Mouse (Mus musculus) CH12.LX (cell line): ENCODE results near the gene Atxn7l1. TPM values are rescaled to one million over a fixed set of nuclear protein-coding genes. Genes with fewer than 3 reads are reported as not detected.

Experiments
- DNase-seq: peaks from one replicate; pipeline ENCODE4 v3.0.0-alpha.2; 2013; ENCODE audit errors: extremely low read depth
- H3K27ac ChIP-seq: 2 replicates; pipeline ENCODE4 v1.5.1; 2012; ENCODE audit warnings: low read depth, mild to moderate bottlenecking, control low read depth, moderate library complexity; ENCODE audit not compliant: insufficient read depth
- H3K27me3 ChIP-seq: replicated peaks from 2 replicates; pipeline ENCODE3; 2012; ENCODE audit warnings: inconsistent platforms
- H3K36me3 ChIP-seq, 2 experiments: replicated peaks in 1 of 2; 2 replicates each; pipeline versions ENCODE3 to v1.6.1; 2012; ENCODE audit warnings: inconsistent platforms in 1 of 2, low read length in 1 of 2, mild to moderate bottlenecking in 1 of 2, mixed read lengths in 1 of 2, moderate library complexity in 1 of 2; ENCODE audit not compliant: control insufficient read depth in 1 of 2, insufficient read depth in 1 of 2
- H3K4me1 ChIP-seq, 2 experiments: 2 replicates each; pipeline ENCODE4 v1.6.1; 2012; ENCODE audit warnings: inconsistent platforms in 1 of 2, moderate library complexity in 1 of 2; ENCODE audit not compliant: insufficient read depth in 2 of 2, control insufficient read depth in 1 of 2
- H3K4me2 ChIP-seq: 2 replicates; pipeline ENCODE4 v1.6.1; 2012; ENCODE audit warnings: low read depth, mild to moderate bottlenecking, control low read depth; ENCODE audit not compliant: poor library complexity, insufficient read depth, severe bottlenecking
- H3K4me3 ChIP-seq, 3 experiments: fragments of 150-350 bp in 1 of 3; sonication (generic) in 1 of 3; replicated peaks in 1 of 3; 2 replicates each; pipeline versions ENCODE3 to v1.5.1; 2011 to 2012; ENCODE audit warnings: low read depth in 2 of 3, low read length in 2 of 3, mild to moderate bottlenecking in 2 of 3, moderate library complexity in 2 of 3, control low read depth in 1 of 3, improper control_type of control experiment in 1 of 3, inconsistent platforms in 1 of 3, mixed read lengths in 1 of 3; ENCODE audit not compliant: poor library complexity in 1 of 3
- H3K79me2 ChIP-seq: replicated peaks from 2 replicates; pipeline ENCODE4 v1.6.1; 2012; ENCODE audit warnings: mild to moderate bottlenecking, moderate library complexity; ENCODE audit not compliant: control insufficient read depth, poor library complexity, insufficient read depth, severe bottlenecking; ENCODE audit errors: extremely low read depth
- H3K9ac ChIP-seq: 2 replicates; pipeline ENCODE4 v1.6.1; 2012; ENCODE audit warnings: low read depth, mild to moderate bottlenecking, control low read depth, moderate library complexity; ENCODE audit not compliant: insufficient read depth
- H3K9me3 ChIP-seq: replicated peaks from 2 replicates; pipeline ENCODE3; 2012; ENCODE audit warnings: low read length, inconsistent platforms, mixed read lengths
- BHLHE40 ChIP-seq: IDR thresholded peaks from 2 replicates; pipeline ENCODE4 v1.6.1; 2011; ENCODE audit warnings: mild to moderate bottlenecking, low read depth, low read length, improper control_type of control experiment
- CHD1 ChIP-seq: IDR thresholded peaks from 2 replicates; pipeline ENCODE4 v1.6.1; 2012; ENCODE audit warnings: low read depth, low read length, improper control_type of control experiment, inconsistent platforms
- CTCF ChIP-seq, 2 experiments: IDR thresholded peaks in 1 of 2; conservative IDR thresholded peaks in 1 of 2; 2 replicates each; pipeline ENCODE4 v1.5.1; 2011 to 2012; ENCODE audit warnings: low read depth in 2 of 2, low read length in 2 of 2, improper control_type of control experiment in 1 of 2, inconsistent platforms in 1 of 2, mild to moderate bottlenecking in 1 of 2, moderate library complexity in 1 of 2
- E2F4 ChIP-seq: IDR thresholded peaks from 2 replicates; pipeline ENCODE4 v1.6.1; 2011; ENCODE audit warnings: low read depth, low read length, improper control_type of control experiment; ENCODE audit not compliant: insufficient replicate concordance
- EP300 ChIP-seq: IDR thresholded peaks from 2 replicates; pipeline ENCODE4 v1.6.1; 2011; ENCODE audit warnings: low read length, improper control_type of control experiment
- ETS1 ChIP-seq: conservative IDR thresholded peaks from 2 replicates; pipeline ENCODE4 v1.6.1; 2012; ENCODE audit warnings: low read depth, mild to moderate bottlenecking, inconsistent platforms, low read length, improper control_type of control experiment, moderate library complexity
- IRF4 ChIP-seq: IDR thresholded peaks from 2 replicates; pipeline ENCODE4 v1.6.1; 2014; ENCODE audit warnings: low read depth, mild to moderate bottlenecking, inconsistent platforms, low read length, improper control_type of control experiment
- JUN ChIP-seq: IDR thresholded peaks from 2 replicates; pipeline ENCODE4 v1.6.1; 2011; ENCODE audit warnings: low read depth, mild to moderate bottlenecking, low read length, improper control_type of control experiment, moderate library complexity; ENCODE audit not compliant: insufficient read depth
- JUND ChIP-seq: conservative IDR thresholded peaks from 2 replicates; pipeline ENCODE4 v1.6.1; 2011; ENCODE audit warnings: low read depth, low read length, improper control_type of control experiment
- KAT2A ChIP-seq: IDR thresholded peaks from 2 replicates; pipeline ENCODE4 v1.6.1; 2012; ENCODE audit warnings: low read length, improper control_type of control experiment, inconsistent platforms; ENCODE audit not compliant: insufficient replicate concordance
- MEF2A ChIP-seq: IDR thresholded peaks from 2 replicates; pipeline ENCODE4 v1.6.1; 2014; ENCODE audit warnings: low read depth, mild to moderate bottlenecking, inconsistent platforms, low read length, improper control_type of control experiment, borderline replicate concordance
- MXI1 ChIP-seq: IDR thresholded peaks from 2 replicates; pipeline ENCODE4 v1.6.1; 2011; ENCODE audit warnings: mild to moderate bottlenecking, low read depth, low read length, improper control_type of control experiment
- MYC ChIP-seq: IDR thresholded peaks from 2 replicates; pipeline ENCODE4 v1.6.1; 2011; ENCODE audit warnings: low read depth, mild to moderate bottlenecking, improper control_type of control experiment, low read length
- NELFE ChIP-seq: IDR thresholded peaks from 2 replicates; pipeline ENCODE4 v1.6.1; 2011; ENCODE audit warnings: low read depth, low read length, improper control_type of control experiment
- NRF1 ChIP-seq: IDR thresholded peaks from 2 replicates; pipeline ENCODE4 v1.6.1; 2014; ENCODE audit warnings: low read depth, mild to moderate bottlenecking, inconsistent platforms, low read length, improper control_type of control experiment, moderate library complexity
- POLR2A ChIP-seq: IDR thresholded peaks from 2 replicates; pipeline ENCODE4 v1.6.1; 2011; ENCODE audit warnings: low read depth, mild to moderate bottlenecking, improper control_type of control experiment, low read length
- POLR2AphosphoS2 ChIP-seq: IDR thresholded peaks from 2 replicates; pipeline ENCODE4 v1.6.1; 2011; ENCODE audit warnings: low read depth, low read length, improper control_type of control experiment
- RCOR1 ChIP-seq: conservative IDR thresholded peaks from 2 replicates; pipeline ENCODE4 v1.6.1; 2012; ENCODE audit warnings: low read depth, mild to moderate bottlenecking, inconsistent platforms, low read length, improper control_type of control experiment
- TCF12 ChIP-seq: IDR thresholded peaks from 2 replicates; pipeline ENCODE4 v1.6.1; 2014; ENCODE audit warnings: low read depth, mild to moderate bottlenecking, inconsistent platforms, low read length, improper control_type of control experiment
- ZC3H11A ChIP-seq: IDR thresholded peaks from 2 replicates; pipeline ENCODE4 v1.6.1; 2012; ENCODE audit warnings: low read depth, mild to moderate bottlenecking, inconsistent platforms, low read length, improper control_type of control experiment
- ZNF384 ChIP-seq: IDR thresholded peaks from 2 replicates; pipeline ENCODE4 v1.6.1; 2012; ENCODE audit warnings: low read depth, low read length, improper control_type of control experiment, inconsistent platforms
- dilution Hi-C: fragments of 300-500 bp; cut with MboI; formaldehyde crosslinking; loops from 2 replicates; pipeline ENCODE4 v1.14.3; 2020; ENCODE audit warnings: low sequenced_read_pairs; ENCODE audit not compliant: extremely low pct_unique_long_range_greater_than_20kb, extremely low pct_ligation_motif_present
- in situ Hi-C: fragments of 300-500 bp; cut with MboI; formaldehyde crosslinking; loops from 3 replicates; pipeline ENCODE4 v1.14.3; 2019; ENCODE audit warnings: low sequenced_read_pairs, low pct_ligation_motif_present, low pct_unique_long_range_greater_than_20kb, mixed read lengths
- polyA plus RNA-seq: library from polyadenylated mRNA; unstranded; fragments of >175 nt; gene quantifications from 2 replicates; pipeline ENCODE4 v1.2.1, GENCODE M21; 2012; ENCODE audit warnings: low read depth; ENCODE audit not compliant: insufficient read length
- total RNA-seq, 2 experiments: library from RNA; depleted of rRNA; stranded (reverse); fragments of 300-350 nt in 1 of 2; fragments of >200 nt in 1 of 2; gene quantifications; 2 replicates each; pipeline ENCODE4 v1.2.3; 2012 to 2014

The Atxn7l1 gene
- total and polyA plus RNA-seq, 3 experiments, result 8.6 to 55.7 (median 9.0) TPM

DNA sequence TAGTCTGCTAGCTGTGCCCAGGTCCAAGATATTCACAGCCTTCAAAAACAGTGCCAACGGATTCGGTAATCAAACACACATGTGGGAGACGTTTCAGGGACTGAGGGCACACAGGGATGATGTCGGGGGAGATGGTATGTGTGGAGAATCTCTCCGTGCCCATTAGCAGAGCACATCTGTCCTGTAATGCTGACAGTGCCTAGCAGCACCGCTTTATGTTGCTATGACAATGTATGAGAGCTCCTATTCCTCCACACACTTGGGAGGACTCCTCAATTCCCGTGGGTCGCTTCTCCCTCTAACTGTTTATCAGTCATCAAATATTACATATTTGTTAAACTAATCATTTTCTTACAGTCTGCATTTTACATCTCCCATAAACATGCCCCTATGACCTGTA lies 45.9 kb upstream of the Atxn7l1 start:
- H3K9me3 ChIP-seq, result peaks cover 3% of the 10 kb centered on the region
- dilution Hi-C loops, result no loop called here
- H3K27ac ChIP-seq, result no peak overlapping the region
- no peak for DNase-seq
- peaks cover 4 to 25% of the 10 kb centered on the region in 2 experiments; a peak in 3 of 4 replicates for H3K4me1 ChIP-seq
- no peaks in the 10 kb centered on the region for H3K27me3 ChIP-seq
- in situ Hi-C loops, result loop anchor here (5.0 to 10.0 kb wide), 2 partner anchors 74 to 177 kb away; no protein-coding TSS in a partner anchor
- no peak overlapping the region for H3K4me3 ChIP-seq
- H3K4me2 ChIP-seq, result no peak overlapping the region
- H3K9ac ChIP-seq, result no peak overlapping the region
- TF ChIP-seq MYC, result no peak
- no peak for TF ChIP-seq ZC3H11A
- TF ChIP-seq KAT2A, result no peak
- TF ChIP-seq NRF1, result no peak
- TF ChIP-seq POLR2AphosphoS2, result no peak
- no peak for TF ChIP-seq CTCF (conservative IDR thresholded peaks at IDR 0.05 in 1 of 2, IDR thresholded peaks at IDR 0.05 in 1 of 2; ENCODE audit: low read depth in 2 of 2, low read length in 2 of 2)
- TF ChIP-seq MEF2A, result no peak
- no peak for TF ChIP-seq JUN
- TF ChIP-seq IRF4, result no peak
- no peak for TF ChIP-seq BHLHE40
- H3K36me3 ChIP-seq, result no peaks in the 10 kb centered on the region
- no peaks in the 10 kb centered on the region for H3K79me2 ChIP-seq

GRCm38 (mm10) chr12:33102342-33103115 lies 45.0 kb upstream of the Atxn7l1 start:
- no peak for DNase-seq
- Histone ChIP-seq H3K27ac (no peak overlapping the region), H3K9me3 (peaks cover 3% of the 10 kb centered on the region), H3K79me2 (no peaks in the 10 kb centered on the region), H3K27me3 (no peaks in the 10 kb centered on the region), H3K36me3 (no peaks in the 10 kb centered on the region), H3K4me1 (peaks cover 4 to 16% of the 10 kb centered on the region in 2 experiments; a peak in 2 of 4 replicates), H3K4me3 (no peak overlapping the region), H3K4me2 (no peak overlapping the region), H3K9ac (no peak overlapping the region)
- in situ Hi-C loops (loop anchor here (5.0 to 10.0 kb wide), 2 partner anchors 75 to 178 kb away; no protein-coding TSS in a partner anchor), dilution Hi-C loops (no loop called here)
- TF ChIP-seq ETS1 (no peak), CHD1 (no peak), MXI1 (no peak), RCOR1 (no peak), TCF12 (no peak), NELFE (no peak), KAT2A (no peak), EP300 (no peak), JUND (no peak), CTCF (conservative IDR thresholded peaks at IDR 0.05 in 1 of 2, IDR thresholded peaks at IDR 0.05 in 1 of 2; ENCODE audit: low read depth in 2 of 2, low read length in 2 of 2) (no peak), E2F4 (no peak), ZNF384 (no peak), ZC3H11A (no peak), POLR2A (no peak)
